Mouse (Mus musculus): ENCODE measurements around the gene Nadsyn1.

The Nadsyn1 gene

DNA sequence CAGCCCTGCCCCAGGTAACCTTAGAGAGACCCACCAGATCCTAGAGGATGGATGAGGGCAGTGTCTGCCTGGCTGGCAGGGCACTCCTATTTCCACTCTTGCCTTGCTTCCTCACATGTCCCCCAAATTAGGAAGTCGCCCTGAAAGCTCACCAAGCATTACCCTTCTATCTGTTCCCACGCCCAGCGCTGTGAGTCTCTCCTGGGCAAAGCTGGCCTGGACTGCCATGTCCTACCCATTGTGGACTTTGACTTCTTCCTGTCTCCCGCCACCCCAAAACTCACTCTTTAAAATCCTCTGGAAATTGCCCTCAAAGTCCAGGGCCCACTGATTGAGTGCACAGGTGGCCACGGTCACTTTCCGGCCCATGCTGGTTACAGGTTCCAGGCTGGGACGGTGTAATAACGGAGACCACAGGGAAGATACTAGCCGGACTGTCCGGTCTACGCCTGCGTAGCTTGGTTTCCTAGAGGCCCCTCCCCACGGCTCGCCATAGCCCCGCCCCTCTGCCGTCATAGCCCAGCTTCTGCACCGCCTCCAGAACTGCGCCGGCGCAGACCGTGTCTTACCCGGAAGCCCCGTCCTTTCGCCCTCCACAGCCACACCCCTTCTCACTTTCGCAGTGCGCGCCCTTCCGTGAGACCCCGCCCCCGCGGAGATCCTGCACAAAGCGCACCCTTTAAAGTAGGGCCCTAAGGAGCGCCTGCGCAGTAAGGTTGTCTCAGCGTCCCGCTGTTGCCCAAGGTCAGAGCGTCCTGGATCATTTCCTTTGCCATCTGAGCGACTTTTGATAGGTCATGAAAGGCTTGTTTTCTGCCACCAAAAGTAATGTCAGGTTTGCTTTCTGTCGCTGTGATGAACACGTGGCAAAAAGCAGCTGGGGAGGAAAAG, at the start of gene Nadsyn1, which contains the start of gene Dhcr7:
TSS of gene Nadsyn1 (minus strand) at position 475 of the 891 bp plus-strand sequence.
TSS of gene Dhcr7 (plus strand) at position 771 of the 891 bp plus-strand sequence.
- peak; percentile 99 for DNase-seq (ENCODE audit: low read depth)

DNA sequence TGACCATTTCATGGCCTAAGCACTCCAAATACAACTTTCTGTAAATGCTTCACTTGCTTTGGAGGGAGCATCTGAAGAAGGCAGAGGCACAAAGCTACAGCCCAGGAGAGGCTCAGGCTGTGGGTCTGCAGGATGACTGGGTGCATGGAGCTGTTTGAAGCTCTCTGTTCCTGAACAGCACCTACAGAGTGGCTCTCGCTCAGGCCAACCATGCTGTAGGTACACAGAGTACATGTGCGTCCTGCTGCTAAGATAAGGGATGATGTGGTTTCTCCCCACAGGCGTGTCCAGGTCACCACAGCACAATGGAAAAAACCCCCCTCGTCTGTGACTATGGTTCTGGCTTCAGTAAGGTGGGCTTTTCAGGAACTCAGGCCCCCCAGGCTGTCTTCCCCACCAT, 46.2 kb upstream of the Nadsyn1 start:
- DNase-seq (ENCODE audit: low read depth): no peak

DNA sequence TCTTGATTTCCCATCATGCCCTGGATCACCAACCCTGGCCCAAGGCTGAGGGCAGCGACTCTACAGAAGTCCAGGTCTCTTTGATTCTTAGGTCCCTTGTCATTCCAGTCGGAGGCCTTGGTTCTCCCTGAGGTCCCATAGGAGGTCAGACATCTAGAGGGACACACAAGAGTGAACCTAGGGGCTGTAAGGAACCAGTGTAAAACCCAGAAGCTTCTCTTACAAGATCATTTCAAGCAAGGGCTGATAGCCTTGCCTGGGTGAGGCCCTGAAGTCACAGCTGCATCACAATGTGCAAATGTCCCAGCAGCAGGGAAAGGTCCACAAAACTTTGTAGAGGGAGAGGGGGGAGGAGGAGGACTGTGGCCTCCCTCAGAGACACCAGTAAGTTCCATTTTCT, 43.9 kb upstream of the Nadsyn1 start, which contains the start of gene Gm498:
TSS of gene Gm498 (plus strand) at position 301 of the 400 bp plus-strand sequence.
- no peak for DNase-seq (ENCODE audit: low read depth)

DNA sequence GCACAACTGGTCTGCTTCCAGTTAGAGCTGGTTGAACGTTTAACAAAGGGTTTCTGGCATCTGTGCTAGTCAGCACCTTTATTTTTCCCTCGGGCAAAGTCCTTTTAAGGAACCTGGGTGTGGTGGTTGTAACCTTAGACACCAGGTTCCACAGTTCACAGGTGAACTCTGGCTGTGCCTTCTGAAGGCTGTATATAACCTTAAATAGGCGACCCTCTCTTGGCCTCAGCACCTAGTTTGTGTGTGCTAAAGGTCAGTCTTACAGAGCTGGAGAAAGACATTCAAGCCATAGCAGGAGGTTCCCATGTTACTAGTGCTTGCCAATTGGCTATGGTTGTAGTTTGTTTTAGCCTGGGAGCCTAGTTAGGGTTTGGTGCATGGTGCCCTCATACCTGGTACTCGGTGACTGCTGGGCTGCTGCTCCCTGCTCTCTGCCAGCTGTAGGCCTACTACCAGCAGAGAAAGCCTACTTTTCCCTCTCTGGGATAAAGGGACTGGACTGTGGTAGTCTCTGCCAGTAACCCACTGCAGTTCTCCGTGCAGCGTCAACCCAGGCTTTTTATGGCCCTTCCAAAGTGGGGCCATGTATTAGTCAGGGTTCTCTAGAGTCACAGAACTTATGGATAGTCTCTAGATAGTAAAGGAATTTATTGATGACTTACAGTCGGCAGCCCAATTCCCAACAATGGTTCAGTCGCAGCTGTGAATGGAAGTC, 26.3 kb upstream of the Nadsyn1 start:
- no peak for DNase-seq (ENCODE audit: low read depth)

DNA sequence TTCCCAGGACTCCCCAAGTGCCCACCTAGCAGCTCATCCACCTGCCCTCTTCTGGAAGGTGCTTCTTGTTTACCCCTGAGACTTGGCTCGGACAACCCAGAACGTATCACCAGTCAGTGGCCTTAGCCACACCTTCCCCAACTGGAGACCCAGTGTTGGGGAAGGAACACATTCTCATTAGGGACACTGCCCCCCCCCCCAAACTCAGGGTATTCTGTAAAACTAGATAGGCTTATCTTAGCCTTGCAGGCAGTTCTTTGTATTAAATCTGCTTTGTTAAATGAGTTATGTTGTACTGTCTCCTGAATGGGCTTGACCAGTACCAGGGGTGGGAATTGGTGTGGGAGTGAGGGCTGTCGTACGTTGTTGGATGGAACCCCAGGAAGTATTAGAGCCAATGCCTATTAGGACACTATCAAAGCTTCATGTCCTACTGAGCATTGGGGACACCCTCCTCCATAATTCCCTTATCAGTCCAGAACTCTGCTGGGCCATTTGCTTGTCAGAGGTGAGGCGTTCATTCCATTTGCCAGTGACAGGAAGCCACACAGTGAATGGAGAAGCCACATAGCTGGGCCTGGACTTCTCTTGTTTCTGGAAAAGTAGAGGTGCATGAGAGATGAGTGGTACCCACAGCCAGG, 25.6 kb upstream of the Nadsyn1 start:
- no peak for DNase-seq (ENCODE audit: low read depth)

DNA sequence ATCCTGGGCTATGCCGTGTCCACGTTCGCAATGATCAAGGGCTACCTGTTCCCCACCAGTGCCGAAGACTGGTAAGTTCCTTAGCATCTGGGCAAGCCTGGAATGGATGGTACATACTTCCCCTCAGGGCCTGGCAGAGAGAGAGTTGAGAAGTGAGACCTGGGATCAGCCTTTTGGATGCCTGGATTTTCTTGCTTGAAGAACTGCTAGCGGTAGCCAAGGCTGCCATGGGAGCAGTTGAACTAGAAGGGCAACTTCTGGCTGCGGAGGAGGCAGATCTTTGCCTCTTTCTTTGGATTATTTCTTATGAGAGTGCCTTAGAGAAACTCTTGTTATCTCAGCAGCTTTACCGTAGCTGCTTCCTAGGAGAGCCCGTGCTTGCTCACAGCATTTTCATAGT, 18.7 kb upstream of the Nadsyn1 start:
- no peak for DNase-seq (ENCODE audit: low read depth)

DNA sequence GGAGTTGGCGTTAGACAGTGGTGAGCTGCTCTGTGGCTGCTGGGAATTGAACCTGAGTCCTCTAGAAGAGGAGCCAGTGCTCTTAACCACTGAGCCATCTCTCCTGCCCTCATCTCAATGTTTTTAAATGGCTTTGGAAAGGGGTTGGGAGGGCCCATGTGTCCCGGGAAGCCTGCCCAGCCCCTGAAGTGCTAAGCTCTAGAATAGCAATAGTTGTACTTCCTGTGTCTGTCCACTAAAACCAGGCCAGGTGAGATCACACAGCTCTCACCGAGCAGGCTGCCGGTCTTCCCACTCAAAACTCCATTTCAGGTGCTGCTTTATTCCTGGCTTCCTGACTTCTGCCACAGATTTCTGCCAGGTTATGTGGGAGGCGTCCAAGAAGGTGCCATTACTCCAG, 17.5 kb upstream of the Nadsyn1 start:
- DNase-seq (ENCODE audit: low read depth): no peak

DNA sequence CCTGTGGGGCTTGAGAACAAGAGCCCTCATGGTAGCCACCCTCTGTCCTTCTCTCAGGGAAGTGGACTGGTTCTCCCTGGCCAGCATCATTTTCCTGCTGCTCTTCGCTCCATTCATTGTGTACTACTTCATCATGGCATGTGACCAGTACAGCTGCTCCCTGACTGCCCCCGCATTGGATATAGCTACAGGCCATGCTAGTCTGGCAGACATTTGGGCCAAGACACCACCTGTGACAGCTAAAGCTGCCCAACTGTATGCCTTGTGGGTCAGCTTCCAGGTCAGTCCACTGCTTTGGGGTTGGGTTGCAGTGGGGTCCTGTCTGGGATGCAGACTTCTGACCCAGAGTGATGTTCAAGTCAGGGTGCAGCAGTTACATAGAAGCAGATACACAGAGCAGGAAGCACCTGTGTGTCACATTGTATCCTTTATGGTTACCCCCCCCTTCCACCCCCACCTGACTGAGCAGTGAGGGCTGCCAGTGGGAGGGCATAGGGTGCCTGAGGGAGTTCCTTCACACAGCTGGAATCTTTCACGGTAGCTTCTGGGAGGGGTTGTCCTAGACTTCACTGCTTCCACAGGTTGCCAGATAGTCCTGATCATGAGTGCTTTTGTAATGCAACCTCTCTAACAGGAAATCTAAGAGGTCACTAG, 15.2 kb upstream of the Nadsyn1 start:
- no peak for DNase-seq (ENCODE audit: low read depth)

DNA sequence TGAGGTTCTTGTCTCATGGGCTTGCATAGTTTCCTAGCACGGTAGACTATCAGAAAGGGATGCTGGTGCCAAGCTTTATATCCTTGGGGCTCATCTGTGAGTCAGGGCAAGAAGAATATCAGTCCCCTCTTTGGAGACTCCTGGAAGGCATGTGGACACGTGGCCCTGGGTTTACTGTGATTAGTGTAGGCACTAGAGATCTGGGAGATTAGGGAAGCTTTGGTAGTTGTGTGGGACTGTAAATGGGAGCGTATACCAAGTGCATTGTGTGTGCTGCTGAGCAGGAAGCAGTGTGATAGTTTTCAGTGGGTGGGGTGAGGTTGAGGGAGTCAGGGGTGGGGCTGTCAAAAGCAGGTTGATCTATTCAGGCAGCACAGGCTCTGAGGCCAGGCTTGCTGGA, 12.3 kb upstream of the Nadsyn1 start:
- no peak for DNase-seq (ENCODE audit: low read depth)

DNA sequence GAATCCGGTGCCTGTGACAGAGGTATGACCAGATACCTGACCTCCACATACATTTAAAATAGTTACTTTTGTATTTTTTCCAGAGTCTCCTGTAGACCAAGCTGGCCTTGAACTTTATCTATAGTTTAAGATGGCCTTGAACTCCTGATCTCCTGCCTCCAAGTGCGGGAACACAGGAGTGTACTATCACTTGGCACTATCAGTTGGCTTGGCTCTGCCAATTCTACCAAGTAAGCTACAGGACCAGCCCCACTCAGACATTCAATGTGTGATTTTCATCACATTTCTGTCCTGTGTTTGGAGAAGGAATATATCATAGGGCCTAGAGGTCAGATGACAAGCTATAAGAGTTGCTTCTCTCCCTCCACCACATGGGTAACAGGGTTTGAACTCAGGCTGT, 11.7 kb upstream of the Nadsyn1 start:
- DNase-seq (ENCODE audit: low read depth): no peak

DNA sequence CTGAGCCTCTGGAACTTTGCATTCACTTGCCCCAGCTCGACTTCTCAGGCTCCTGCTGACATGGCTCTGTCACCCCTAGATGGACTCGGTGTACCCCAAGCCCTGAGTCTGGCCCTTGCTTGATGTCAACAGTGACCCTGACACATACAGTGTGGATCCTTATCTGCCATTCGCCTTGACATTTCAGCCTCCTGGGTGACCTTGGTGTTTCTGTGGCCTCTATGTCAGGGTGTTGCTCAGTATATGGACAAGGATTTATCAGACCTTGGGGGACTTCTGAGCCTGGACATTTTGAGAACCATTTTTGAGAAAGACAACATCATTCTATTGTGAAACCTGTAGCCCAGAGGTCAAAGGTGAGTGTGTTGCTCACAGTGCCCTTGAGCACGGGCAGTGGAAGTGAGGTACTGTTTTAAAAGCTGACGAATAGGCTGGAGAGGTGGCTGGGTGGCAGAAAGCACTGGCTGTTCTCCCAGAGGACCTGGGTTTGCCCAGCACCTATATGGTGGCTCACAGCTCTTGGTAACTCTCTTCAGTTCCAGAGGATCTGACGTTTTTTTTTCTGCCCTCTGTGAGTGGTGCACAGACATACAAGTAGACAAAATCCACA, 11.0 kb upstream of the Nadsyn1 start:
- no peak for DNase-seq (ENCODE audit: low read depth)

DNA sequence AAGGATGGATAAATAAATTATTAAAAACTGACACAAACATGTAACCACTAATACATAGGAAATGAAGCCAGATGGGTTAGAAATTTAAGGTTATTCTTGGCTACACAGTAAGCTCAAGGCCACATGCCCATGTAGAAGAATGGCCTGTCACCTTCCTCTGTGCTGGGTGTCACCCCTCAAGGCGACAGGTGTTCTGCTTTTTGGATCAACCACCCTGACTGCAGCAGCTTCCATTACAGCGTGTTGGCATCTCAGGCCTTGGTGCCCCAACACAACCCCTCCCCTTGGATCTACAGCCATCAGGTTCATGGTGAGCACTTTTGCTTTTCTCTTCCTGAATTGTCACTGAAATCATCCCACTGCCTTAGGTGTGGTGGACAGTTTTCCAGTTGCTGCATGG, 10.0 kb upstream of the Nadsyn1 start:
- DNase-seq (ENCODE audit: low read depth): no peak

DNA sequence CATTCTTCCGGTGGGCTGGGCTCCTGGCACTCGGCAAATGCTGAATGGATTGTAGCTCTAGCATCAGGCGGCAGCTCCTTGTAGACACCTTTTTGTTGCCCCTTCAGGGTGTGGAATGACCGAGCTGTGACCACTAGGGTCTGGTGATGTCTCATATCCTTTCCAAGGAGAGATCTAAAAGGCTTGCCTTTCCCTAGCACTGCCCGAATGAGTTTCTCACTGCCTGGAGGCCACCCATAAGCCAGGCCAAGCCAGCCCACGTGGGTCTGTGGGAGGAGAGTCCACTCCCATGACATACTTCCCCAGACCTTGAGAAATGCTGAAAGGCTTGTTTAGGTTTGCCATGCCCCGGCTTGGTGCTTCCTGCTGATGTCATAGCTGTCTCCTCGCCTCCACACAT, 9.5 kb upstream of the Nadsyn1 start:
- no peak for DNase-seq (ENCODE audit: low read depth)

DNA sequence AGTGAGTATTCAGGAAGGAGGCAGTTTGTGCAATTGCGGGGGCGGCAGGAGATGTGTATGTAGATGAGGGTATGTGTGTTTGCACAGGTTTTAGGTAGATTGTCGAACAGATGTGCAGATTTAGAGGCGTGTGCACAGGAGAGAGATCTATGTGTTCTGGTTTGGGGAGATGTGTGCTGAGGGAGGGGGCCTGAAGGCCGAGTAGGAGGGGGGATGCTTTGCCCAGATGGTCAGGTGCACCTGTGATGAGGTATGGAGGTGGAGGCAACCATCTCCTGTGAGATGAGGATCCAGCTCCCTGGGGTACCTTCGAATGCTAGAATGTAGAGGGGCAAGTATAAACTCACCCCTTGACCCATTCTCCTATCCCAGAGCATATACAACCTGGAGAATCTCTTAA, 7.8 kb upstream of the Nadsyn1 start:
- no peak for DNase-seq (ENCODE audit: low read depth)

DNA sequence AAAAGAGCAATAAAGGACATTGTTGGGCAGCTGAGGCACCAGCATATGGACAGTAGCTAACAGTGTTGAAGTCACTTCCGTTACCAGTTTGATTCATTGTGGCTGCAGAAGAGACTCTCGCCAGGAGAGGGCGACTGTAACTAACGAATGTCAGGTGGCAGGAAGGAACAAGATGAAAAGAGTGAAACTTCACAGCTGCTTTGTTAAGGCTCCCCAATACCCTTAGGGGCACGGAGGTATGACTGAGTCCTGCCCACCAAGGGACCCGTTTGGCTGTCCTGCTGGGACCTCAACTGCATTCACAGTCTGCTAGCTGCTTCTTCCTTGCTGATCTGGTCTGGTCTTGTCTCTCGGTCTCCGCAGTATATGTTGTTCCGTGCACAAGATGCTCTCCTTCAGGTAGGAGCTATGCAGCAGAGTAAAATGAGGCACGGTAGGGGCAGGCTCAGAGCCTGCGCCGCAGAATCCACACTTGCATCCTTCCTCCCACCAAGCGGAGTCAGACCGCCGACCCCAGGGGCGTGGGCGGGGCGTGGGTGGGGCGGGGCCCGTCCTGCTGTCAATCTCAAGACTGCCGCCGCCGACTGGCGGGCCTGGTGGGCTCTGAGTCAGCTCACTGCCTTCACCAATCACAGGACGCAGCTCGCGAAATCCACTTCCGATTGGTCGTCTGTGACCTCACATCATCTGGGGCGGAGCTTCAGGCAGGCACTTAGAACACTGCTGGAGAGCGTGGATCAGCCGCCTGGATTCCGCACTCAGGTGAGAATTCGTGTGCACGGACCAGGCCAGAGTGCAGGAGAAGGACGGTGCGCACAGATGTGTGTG, 7.1 kb upstream of the Nadsyn1 start:
- peak; percentile 99 for DNase-seq (ENCODE audit: low read depth)

DNA sequence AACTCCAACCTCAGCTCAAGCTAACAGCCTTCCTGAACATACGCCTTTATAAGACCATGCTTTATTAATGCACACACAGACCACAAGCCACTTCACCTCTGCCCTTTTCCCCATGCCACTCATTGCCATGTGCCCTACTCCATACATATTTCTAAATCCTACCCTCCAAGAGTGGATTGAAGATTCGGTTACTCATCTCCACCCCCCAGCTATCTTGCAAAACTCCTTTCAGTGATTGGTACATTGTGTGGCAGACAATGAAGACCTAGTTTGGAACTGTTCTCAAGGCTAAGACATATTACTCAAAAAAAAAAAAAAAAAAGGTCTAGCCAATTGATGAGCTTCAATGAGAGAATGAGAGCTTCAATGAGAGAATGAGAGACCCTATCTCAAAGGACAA, 4.3 kb upstream of the Nadsyn1 start:
- no peak for DNase-seq (ENCODE audit: low read depth)

DNA sequence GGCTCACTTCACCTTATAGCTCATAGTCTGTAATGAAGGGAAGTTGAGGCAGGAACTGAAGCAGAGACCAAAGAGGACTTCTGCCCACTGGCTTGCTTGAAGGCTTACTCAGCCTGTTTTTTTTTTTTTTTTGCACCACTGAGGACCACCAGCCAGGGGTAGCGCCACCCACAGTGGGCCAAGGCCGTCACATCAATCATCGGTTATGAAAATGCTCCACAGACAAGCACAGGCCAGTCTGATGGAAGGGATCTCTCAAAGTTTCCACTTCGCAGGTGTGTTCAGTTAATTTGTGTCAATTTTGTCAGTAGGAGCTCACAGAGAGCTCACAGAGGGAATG, 587 bp upstream of the Nadsyn1 start:
- no peak for DNase-seq (ENCODE audit: low read depth)

DNA sequence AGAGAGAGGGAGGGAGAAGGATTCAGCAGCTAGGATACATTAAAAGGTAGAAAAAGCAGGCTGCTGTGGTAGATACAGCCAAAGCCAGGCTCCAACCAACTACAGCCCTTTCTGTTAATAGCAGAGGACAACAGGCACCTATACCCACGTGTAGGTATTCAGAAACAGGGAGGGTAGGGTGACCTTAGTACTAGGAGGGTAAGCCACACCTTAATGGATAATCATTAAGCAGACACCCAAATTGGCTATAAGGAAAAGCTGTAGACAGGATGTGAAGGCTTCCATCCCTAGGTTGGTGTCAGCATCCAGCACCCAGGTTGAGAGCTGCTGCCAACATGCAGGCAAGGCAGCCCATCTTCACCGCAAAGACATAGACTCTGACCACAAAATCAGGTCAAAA, 1.4 kb downstream of the Nadsyn1 start:
- DNase-seq (ENCODE audit: low read depth): no peak

DNA sequence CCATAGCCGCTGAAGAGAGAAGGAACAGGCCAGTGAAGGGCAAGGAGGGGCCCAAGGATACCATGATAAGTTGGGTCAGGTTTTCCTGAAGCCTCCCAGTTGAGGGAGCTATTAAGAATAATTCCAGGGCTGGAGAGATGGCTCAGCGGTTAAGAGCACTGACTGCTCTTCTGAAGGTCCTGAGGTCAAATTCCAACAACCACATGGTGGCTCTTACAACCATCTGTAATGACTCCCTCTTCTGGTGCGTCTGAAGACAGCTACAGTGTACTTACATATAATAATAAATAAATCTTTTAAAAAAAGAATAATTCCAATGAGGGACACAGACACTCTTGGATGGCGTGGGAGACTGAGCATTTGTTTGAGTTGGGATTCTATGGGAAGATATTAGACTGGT, 3.4 kb downstream of the Nadsyn1 start:
- no peak for DNase-seq (ENCODE audit: low read depth)

DNA sequence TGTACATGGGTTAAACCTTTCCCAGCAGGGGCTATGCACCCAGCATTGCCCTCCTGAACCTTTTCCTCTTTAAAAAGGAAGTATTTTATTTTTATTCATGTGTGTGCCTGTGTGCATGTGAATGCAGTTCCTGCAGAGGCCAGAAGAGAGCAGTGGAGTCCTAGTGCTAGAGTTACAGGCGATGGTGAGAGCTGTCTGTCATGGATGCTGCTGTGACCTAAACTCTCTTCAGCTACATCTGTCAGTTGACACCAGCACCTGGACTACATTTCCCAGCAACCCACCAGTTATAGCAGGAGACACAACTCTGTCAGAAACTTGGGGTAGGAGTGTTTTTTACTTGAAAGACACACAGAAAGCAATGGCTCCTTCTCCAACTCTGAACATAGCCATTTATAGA, 13.7 kb downstream of the Nadsyn1 start:
- peak; percentile 48 for DNase-seq (ENCODE audit: low read depth)

DNA sequence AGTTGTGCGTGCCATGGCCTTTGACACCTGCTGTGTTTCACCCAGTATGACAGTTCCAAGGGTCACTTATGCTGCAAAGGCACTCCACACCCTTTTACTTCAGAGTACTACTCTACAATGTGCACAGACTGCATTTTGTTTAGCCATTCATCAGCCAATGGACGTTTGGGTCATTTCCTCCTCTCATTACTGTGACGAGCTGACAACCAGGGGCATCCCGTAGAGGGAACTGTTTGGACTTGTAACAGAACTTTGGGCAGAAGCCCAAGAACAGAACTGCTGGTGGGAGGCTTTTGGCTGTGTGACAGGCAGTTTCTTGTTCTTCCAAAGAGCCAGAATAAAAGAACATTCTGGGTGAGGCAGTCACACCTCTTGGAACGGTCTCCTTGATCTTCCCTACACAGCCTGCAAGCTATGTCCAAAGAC, 17.4 kb downstream of the Nadsyn1 start:
- no peak for DNase-seq (ENCODE audit: low read depth)
